Mouse (Mus musculus) hindbrain, embryonic 10.5 days (tissue): ENCODE data around the gene Acad10. TPM values are rescaled to one million over a fixed set of nuclear protein-coding genes. Genes with fewer than 3 reads are reported as not detected.
"Not testable (repeated sequence)": the region's sequence is repeated elsewhere in the genome, so short reads cannot be mapped to it uniquely, and the experiment has no call there.

ENCODE experiments used
- DNase-seq: peaks from one replicate; pipeline ENCODE4 v3.0.0-alpha.2; 2017; ENCODE audit warnings: low spot score
- H3K27ac ChIP-seq: fragments of 300-500 bp; sonication (generic); 2 replicates; pipeline ENCODE4 v1.5.1; 2016; ENCODE audit warnings: mild to moderate bottlenecking, moderate library complexity
- H3K27me3 ChIP-seq: fragments of 300-500 bp; sonication (generic); 2 replicates; pipeline ENCODE4 v1.6.1; 2016; ENCODE audit warnings: mild to moderate bottlenecking; ENCODE audit not compliant: poor library complexity, insufficient read depth, severe bottlenecking
- H3K36me3 ChIP-seq: fragments of 300-500 bp; sonication (generic); 2 replicates; pipeline ENCODE4 v1.6.1; 2016; ENCODE audit warnings: mild to moderate bottlenecking, moderate library complexity
- H3K4me1 ChIP-seq: fragments of 300-500 bp; sonication (generic); replicated peaks from 2 replicates; pipeline ENCODE4 v1.6.1; 2016; ENCODE audit warnings: mild to moderate bottlenecking
- H3K4me3 ChIP-seq: fragments of 300-500 bp; sonication (generic); 2 replicates; pipeline ENCODE4 v1.5.1; 2016; ENCODE audit warnings: mild to moderate bottlenecking, moderate library complexity
- H3K9me3 ChIP-seq: fragments of 300-500 bp; sonication (generic); 2 replicates; pipeline ENCODE4 v1.6.1; 2016; ENCODE audit warnings: mild to moderate bottlenecking, moderate library complexity
- WGBS: fragments of 180-500 bp; shearing (Covaris S2); methylation state at CpG from one replicate; pipeline ENCODE4 v1.1.7; 2016; 5-methylcytosine and 5-hydroxymethylcytosine counted together
- polyA plus RNA-seq: library from polyadenylated mRNA; unstranded; fragments of >200 nt; fragmentation: Nextera tagmentation; extraction: Ambion mirVana; gene quantifications from 2 replicates; pipeline ENCODE4 v1.2.1, GENCODE M21; 2016

The Acad10 gene
- polyA plus RNA-seq, 1 experiment from 2014 or later: 3.0 TPM

- H3K4me3 ChIP-seq, H3K36me3 ChIP-seq, H3K9me3 ChIP-seq, H3K27me3 ChIP-seq, H3K4me1 ChIP-seq, H3K27ac ChIP-seq, DNase-seq: not testable (repeated sequence)
- WGBS: 77% methylated on average over 1 of the region's 1 CpGs
Observed at GRCm38 (mm10) chr5:121603815-121604214, 56.5 kb downstream of the Acad10 start.

GRCm38 (mm10) chr5:121601547-121602299, 58.6 kb downstream of the Acad10 start:
- Histone ChIP-seq H3K4me1 (peaks cover 6% of the 10 kb centered on the region; the same call in 1 of the 2 replicates), H3K9me3 (no peaks in the 10 kb centered on the region), H3K36me3 (no peaks in the 10 kb centered on the region), H3K4me3 (peak overlapping the region; percentile 14; the same call in 1 of the 2 replicates), H3K27me3 (no peaks in the 10 kb centered on the region), H3K27ac (no peak overlapping the region)
- 32% methylated on average over 9 of the region's 9 CpGs for WGBS
- peak; percentile 86 for DNase-seq

GRCm38 (mm10) chr5:121598871-121599610, 61.3 kb downstream of the Acad10 start:
- 67% methylated on average over 13 of the region's 13 CpGs for WGBS

GRCm38 (mm10) chr5:121597991-121598537, 62.2 kb downstream of the Acad10 start:
- WGBS: 81% methylated on average over 7 of the region's 7 CpGs
- no peaks in the 10 kb centered on the region for H3K36me3 ChIP-seq
- H3K4me3 ChIP-seq: no peak overlapping the region
- H3K27me3 ChIP-seq: no peaks in the 10 kb centered on the region
- H3K27ac ChIP-seq: no peak overlapping the region
- no peaks in the 10 kb centered on the region for H3K9me3 ChIP-seq
- no peak for DNase-seq
- H3K4me1 ChIP-seq: peaks cover 19% of the 10 kb centered on the region

More at GRCm38 (mm10) chr5:121598871-121599610, 61.3 kb downstream of the Acad10 start:
- no peaks in the 10 kb centered on the region for H3K27me3 ChIP-seq
- no peak overlapping the region for H3K4me3 ChIP-seq
- H3K9me3 ChIP-seq: no peaks in the 10 kb centered on the region
- no peak overlapping the region for H3K27ac ChIP-seq
- H3K4me1 ChIP-seq: peaks cover 10% of the 10 kb centered on the region
- DNase-seq: no peak
- no peaks in the 10 kb centered on the region for H3K36me3 ChIP-seq

GRCm38 (mm10) chr5:121597332-121597731, 63.0 kb downstream of the Acad10 start:
- no peaks in the 10 kb centered on the region for H3K9me3 ChIP-seq
- no peak for DNase-seq
- no peaks in the 10 kb centered on the region for H3K36me3 ChIP-seq
- WGBS: 69% methylated on average over 4 of the region's 4 CpGs
- no peak overlapping the region for H3K27ac ChIP-seq
- H3K4me3 ChIP-seq: no peak overlapping the region
- peaks cover 6% of the 10 kb centered on the region; the same call in 1 of the 2 replicates for H3K27me3 ChIP-seq
- H3K4me1 ChIP-seq: peaks cover 27% of the 10 kb centered on the region

- no peaks in the 10 kb centered on the region for H3K9me3 ChIP-seq
- H3K27me3 ChIP-seq: peaks cover 13% of the 10 kb centered on the region; the same call in 1 of the 2 replicates
- WGBS: 78% methylated on average over 6 of the region's 6 CpGs
- no peak overlapping the region for H3K27ac ChIP-seq
- no peak overlapping the region for H3K4me3 ChIP-seq
- no peak for DNase-seq
- no peaks in the 10 kb centered on the region for H3K36me3 ChIP-seq
- H3K4me1 ChIP-seq: peaks cover 34% of the 10 kb centered on the region
Observed at GRCm38 (mm10) chr5:121596226-121596625, 64.1 kb downstream of the Acad10 start.

- 84% methylated on average over 6 of the region's 6 CpGs for WGBS
- Histone ChIP-seq H3K27me3 (peaks cover 13% of the 10 kb centered on the region; the same call in 1 of the 2 replicates), H3K4me1 (peaks cover 34% of the 10 kb centered on the region), H3K36me3 (no peaks in the 10 kb centered on the region), H3K27ac (no peak overlapping the region), H3K9me3 (no peaks in the 10 kb centered on the region), H3K4me3 (no peak overlapping the region)
- DNase-seq: no peak
Observed at GRCm38 (mm10) chr5:121595758-121596157, 64.6 kb downstream of the Acad10 start.

GRCm38 (mm10) chr5:121594714-121595313, 65.5 kb downstream of the Acad10 start:
- Histone ChIP-seq H3K27ac (no peak overlapping the region), H3K4me1 (peaks cover 34% of the 10 kb centered on the region), H3K36me3 (no peaks in the 10 kb centered on the region), H3K27me3 (peaks cover 13% of the 10 kb centered on the region; the same call in 1 of the 2 replicates), H3K4me3 (no peak overlapping the region), H3K9me3 (no peaks in the 10 kb centered on the region)
- DNase-seq: no peak
- WGBS: 91% methylated on average over 6 of the region's 6 CpGs

GRCm38 (mm10) chr5:121593451-121594401, 66.6 kb downstream of the Acad10 start, which contains the start of gene Aldh2:
TSS of gene Aldh2 (minus strand) at chr5:121593824.
- H3K4me1 ChIP-seq: peaks cover 34% of the 10 kb centered on the region
- peak within 1 kb of the TSS; percentile 87 for H3K27ac ChIP-seq
- WGBS: 3% methylated on average over 47 of the region's 47 CpGs
- H3K4me3 ChIP-seq: peak within 1 kb of the TSS; percentile 84
- H3K27me3 ChIP-seq: peaks cover 13% of the 10 kb centered on the region; the same call in 1 of the 2 replicates
- no peaks in the 10 kb centered on the region for H3K36me3 ChIP-seq
- no peaks in the 10 kb centered on the region for H3K9me3 ChIP-seq
- peak; percentile 88 for DNase-seq

- peak; percentile 4 for DNase-seq
- H3K4me1 ChIP-seq: peaks cover 34% of the 10 kb centered on the region
- H3K27me3 ChIP-seq: peaks cover 13% of the 10 kb centered on the region; the same call in 1 of the 2 replicates
- peak overlapping the region; percentile 84 for H3K4me3 ChIP-seq
- WGBS: 4% methylated on average over 33 of the region's 33 CpGs
- no peaks in the 10 kb centered on the region for H3K9me3 ChIP-seq
- H3K27ac ChIP-seq: peak overlapping the region; percentile 87
- H3K36me3 ChIP-seq: no peaks in the 10 kb centered on the region
Observed at GRCm38 (mm10) chr5:121592816-121593407, 67.4 kb downstream of the Acad10 start.

- DNase-seq: no peak
- Histone ChIP-seq H3K27ac (no peak overlapping the region), H3K4me3 (peak overlapping the region; percentile 84), H3K27me3 (peaks cover 13% of the 10 kb centered on the region; the same call in 1 of the 2 replicates), H3K9me3 (no peaks in the 10 kb centered on the region), H3K36me3 (no peaks in the 10 kb centered on the region), H3K4me1 (peaks cover 29% of the 10 kb centered on the region)
- WGBS: 69% methylated on average over 11 of the region's 11 CpGs
Observed at GRCm38 (mm10) chr5:121592064-121592815, 68.1 kb downstream of the Acad10 start.
